Mouse (Mus musculus) liver, embryonic 16.5 days (tissue): ENCODE measurements at regions not wholly inside any gene's neighbourhood (a gene's known extent, or its start where the extent isn't known, plus 50 kb on each side); places are given as distances from the start of the nearest gene placed in this dataset.

Source experiments
- ATAC-seq: fragments of 200-750 bp; cut with Nextera tagmentation; 2 replicates; pipeline ENCODE4 v1.8.0; 2017; ENCODE audit warnings: low read depth, mild to moderate bottlenecking, moderate number of reproducible peaks, moderate library complexity
- H3K27ac ChIP-seq: fragments of 300-500 bp; sonication (generic); 2 replicates; pipeline ENCODE4 v1.5.1; 2014; ENCODE audit warnings: mild to moderate bottlenecking, low read length
- H3K27me3 ChIP-seq: fragments of 300-500 bp; sonication (generic); 2 replicates; pipeline ENCODE4 v1.6.1; 2014; ENCODE audit warnings: low read depth, low read length, mixed read lengths; ENCODE audit not compliant: control insufficient read depth, insufficient read depth
- H3K36me3 ChIP-seq: fragments of 300-500 bp; sonication (generic); 2 replicates; pipeline ENCODE4 v1.6.1; 2014; ENCODE audit warnings: mild to moderate bottlenecking; ENCODE audit not compliant: control insufficient read depth, insufficient read depth
- H3K4me1 ChIP-seq: fragments of 300-500 bp; sonication (generic); 2 replicates; pipeline ENCODE4 v1.6.1; 2014; ENCODE audit warnings: low read depth, low read length, mixed read lengths; ENCODE audit not compliant: control insufficient read depth
- H3K4me2 ChIP-seq: fragments of 300-500 bp; sonication (generic); 2 replicates; pipeline ENCODE4 v1.6.1; 2014; ENCODE audit warnings: low read depth, low read length, mixed read lengths
- H3K4me3 ChIP-seq: fragments of 300-500 bp; sonication (generic); 2 replicates; pipeline ENCODE4 v1.5.1; 2014; ENCODE audit warnings: low read depth, mild to moderate bottlenecking, low read length
- H3K9ac ChIP-seq: fragments of 300-500 bp; sonication (generic); 2 replicates; pipeline ENCODE4 v1.6.1; 2014; ENCODE audit warnings: low read depth, low read length
- H3K9me3 ChIP-seq: fragments of 300-500 bp; sonication (generic); replicated peaks from 2 replicates; pipeline ENCODE4 v1.6.1; 2016; ENCODE audit warnings: low read length; ENCODE audit not compliant: control insufficient read depth
- WGBS: fragments of 180-500 bp; shearing (Covaris S2); extraction: QIAGEN DNeasy Blood & Tissue Kit; methylation state at CpG from one replicate; pipeline ENCODE4 v1.1.7; 2014; ENCODE audit not compliant: insufficient replicate concordance; 5-methylcytosine and 5-hydroxymethylcytosine counted together

DNA sequence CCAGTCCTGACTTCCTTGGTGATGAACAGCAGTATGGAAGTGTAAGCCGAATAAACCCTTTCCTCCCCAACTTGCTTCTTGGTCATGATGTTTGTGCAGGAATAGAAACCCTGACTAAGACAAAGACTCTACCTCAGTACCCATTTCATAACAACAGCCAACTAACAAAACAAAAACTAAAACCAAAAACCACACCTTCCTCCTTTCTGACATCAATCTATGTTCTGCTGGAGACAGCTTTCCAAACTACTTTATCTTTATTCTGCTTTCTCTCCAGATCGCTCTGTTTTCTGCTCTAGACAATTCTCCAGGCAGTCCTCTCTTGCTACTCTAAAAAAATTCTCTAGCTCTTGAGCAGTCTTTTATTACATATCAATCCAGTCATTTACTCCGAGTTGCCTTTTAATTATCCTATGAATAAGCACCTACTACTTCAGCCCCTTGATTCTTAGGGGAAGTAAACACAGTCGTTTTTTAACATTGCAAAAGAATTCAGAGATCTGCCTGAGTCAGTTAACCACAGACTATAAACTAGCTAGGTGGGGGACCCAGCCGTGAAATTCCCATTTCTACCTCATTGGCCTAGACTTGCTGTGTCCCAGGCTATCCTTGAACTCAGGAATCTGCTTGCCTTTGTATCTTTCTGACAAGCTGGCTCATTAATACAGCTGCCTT, 159.1 kb downstream of the Pfkfb3 start:
- 18% methylated on average over 4 of the region's 5 CpGs for WGBS
- Histone ChIP-seq H3K4me2 (no peak overlapping the region), H3K4me3 (no peak overlapping the region), H3K27ac (no peak overlapping the region; the same call in 1 of the 2 replicates), H3K9ac (no peak overlapping the region), H3K9me3 (no peaks in the 10 kb centered on the region), H3K27me3 (no peaks in the 10 kb centered on the region), H3K36me3 (no peaks in the 10 kb centered on the region), H3K4me1 (no peaks in the 10 kb centered on the region)
- ATAC-seq: no peak

DNA sequence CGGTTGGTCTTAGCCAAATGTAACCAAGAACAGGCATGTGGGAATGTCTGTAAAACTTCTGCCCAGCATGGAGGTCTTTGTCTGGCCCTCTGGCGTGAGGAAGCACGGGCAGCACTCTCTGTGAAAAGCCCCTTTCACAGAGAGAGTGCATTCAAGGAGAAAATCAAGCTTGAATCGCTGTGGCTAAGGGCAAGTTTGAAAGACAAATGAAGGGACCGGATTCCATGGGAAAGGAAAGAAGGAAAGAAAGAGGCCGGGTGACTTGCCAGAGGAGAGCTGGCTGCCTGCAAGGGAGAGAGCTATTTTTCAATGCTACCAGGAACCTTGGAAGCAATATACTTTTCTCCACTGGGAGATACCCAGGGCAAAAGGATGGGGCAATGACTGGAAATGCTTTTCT, 162.2 kb downstream of the Pfkfb3 start:
- 60% methylated on average over 6 of the region's 6 CpGs for WGBS
- Histone ChIP-seq H3K36me3 (no peaks in the 10 kb centered on the region), H3K4me2 (no peak overlapping the region), H3K4me1 (no peaks in the 10 kb centered on the region), H3K9ac (no peak overlapping the region), H3K4me3 (no peak overlapping the region), H3K9me3 (no peaks in the 10 kb centered on the region), H3K27me3 (no peaks in the 10 kb centered on the region), H3K27ac (no peak overlapping the region)
- no peak for ATAC-seq

DNA sequence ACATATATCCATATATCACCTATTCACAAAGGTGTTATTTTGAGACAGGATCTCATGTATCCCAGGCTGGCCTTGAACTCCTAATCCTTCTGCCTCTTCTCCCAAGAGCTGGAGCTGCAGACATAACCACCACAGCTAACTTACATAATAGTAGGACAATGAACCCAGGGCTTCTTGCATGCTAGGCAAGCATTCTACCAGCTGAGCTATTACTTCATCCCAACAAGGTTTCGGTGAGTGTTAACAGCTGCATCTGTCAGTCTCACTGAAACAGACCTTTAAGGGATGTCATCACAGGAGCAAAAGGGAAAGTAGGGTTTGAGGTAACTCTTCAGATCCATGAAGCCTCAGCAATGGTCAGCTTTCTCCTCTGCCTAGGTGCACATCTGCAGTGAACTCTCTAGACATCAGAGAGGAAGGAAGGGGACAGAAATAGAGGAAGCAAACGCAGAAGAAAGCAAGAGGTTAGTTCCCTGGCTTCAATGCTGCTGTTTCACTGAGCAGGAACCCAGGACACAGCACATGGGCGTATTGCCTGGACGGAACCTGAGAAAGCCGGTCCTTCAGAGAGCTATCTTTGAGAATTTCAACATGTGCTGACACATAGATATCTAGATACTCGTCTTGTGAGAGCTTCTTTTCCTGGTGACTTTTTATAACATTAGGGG, 163.1 kb downstream of the Pfkfb3 start:
- Histone ChIP-seq H3K4me2 (no peak overlapping the region), H3K27ac (no peak overlapping the region), H3K4me1 (no peaks in the 10 kb centered on the region), H3K27me3 (no peaks in the 10 kb centered on the region), H3K9ac (no peak overlapping the region), H3K36me3 (no peaks in the 10 kb centered on the region), H3K4me3 (no peak overlapping the region), H3K9me3 (no peaks in the 10 kb centered on the region)
- ATAC-seq: no peak
- WGBS: 20% methylated on average over 6 of the region's 6 CpGs

DNA sequence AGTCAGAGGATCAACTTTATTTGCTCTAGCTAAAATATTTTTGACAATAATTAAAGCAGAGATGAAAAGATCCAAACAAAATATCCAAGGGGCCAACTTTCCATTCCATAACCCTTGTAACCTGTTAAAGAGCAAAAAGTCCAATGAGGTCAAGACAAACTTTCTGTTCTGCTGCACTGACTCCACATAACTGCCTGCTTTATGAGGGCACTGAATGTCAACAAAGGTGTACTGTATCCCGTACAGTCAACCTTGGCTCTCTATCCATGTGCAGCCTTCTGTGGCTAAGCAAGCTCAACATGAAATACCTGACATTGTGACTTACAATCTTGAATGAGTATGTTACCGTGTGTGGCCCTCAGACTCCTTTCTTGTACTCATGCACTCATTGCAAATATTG, 166.3 kb downstream of the Pfkfb3 start:
- 51% methylated on average over 2 of the region's 2 CpGs for WGBS

DNA sequence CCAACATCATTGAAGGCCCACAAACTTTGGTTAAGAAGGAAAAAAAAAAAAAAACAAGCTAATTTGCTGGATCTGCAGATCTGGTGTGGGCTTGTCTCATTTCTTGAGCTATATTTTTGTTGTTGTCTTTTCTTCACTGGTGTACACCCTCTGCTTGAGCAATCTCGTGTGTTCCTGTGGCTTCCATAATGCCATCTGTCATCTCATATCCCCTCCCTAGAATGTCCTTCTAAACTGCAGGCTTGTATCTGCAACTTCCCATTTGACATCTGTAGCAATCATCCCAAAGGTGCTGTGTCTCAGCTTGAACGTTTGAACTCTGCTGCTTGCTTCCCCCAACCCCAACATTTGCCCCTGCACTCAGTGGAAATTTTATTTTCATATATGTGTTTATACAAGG, 170.1 kb downstream of the Pfkfb3 start:
- Histone ChIP-seq H3K4me1 (no peaks in the 10 kb centered on the region), H3K9me3 (no peaks in the 10 kb centered on the region), H3K27me3 (no peaks in the 10 kb centered on the region), H3K4me3 (no peak overlapping the region), H3K4me2 (no peak overlapping the region), H3K9ac (no peak overlapping the region), H3K27ac (no peak overlapping the region), H3K36me3 (no peaks in the 10 kb centered on the region)
- WGBS: 13% methylated on average over 2 of the region's 2 CpGs
- ATAC-seq: no peak

More for the DNA sequence above, 166.3 kb downstream of the Pfkfb3 start:
- Histone ChIP-seq H3K4me1 (no peaks in the 10 kb centered on the region), H3K9ac (no peak overlapping the region), H3K27me3 (no peaks in the 10 kb centered on the region), H3K27ac (no peak overlapping the region), H3K9me3 (no peaks in the 10 kb centered on the region), H3K36me3 (no peaks in the 10 kb centered on the region), H3K4me2 (no peak overlapping the region), H3K4me3 (no peak overlapping the region)
- ATAC-seq: no peak

DNA sequence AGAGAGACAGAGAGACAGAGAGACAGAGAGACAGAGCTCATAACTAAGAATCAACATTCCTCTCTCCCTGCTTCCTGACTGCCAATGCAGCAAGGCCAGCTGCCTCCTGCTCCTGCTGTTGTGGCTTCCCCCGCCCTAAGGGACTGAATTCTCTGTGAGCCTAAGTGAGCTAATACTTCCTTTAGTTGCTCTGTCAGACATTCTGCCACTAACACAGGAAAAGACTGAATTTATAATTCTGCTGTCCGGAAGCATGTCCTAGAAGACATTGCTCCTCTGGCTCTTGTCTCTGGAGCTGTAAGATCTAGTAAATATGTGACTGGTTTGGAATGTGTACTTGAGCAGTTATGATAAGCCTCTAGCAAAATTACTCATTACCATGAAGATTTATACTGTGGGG, 176.7 kb downstream of the Pfkfb3 start:
- Histone ChIP-seq H3K9me3 (no peaks in the 10 kb centered on the region), H3K27ac (no peak overlapping the region), H3K27me3 (no peaks in the 10 kb centered on the region), H3K36me3 (no peaks in the 10 kb centered on the region), H3K4me3 (no peak overlapping the region), H3K4me2 (no peak overlapping the region), H3K4me1 (no peaks in the 10 kb centered on the region), H3K9ac (no peak overlapping the region)
- no peak for ATAC-seq
- WGBS: 41% methylated on average over 2 of the region's 2 CpGs

DNA sequence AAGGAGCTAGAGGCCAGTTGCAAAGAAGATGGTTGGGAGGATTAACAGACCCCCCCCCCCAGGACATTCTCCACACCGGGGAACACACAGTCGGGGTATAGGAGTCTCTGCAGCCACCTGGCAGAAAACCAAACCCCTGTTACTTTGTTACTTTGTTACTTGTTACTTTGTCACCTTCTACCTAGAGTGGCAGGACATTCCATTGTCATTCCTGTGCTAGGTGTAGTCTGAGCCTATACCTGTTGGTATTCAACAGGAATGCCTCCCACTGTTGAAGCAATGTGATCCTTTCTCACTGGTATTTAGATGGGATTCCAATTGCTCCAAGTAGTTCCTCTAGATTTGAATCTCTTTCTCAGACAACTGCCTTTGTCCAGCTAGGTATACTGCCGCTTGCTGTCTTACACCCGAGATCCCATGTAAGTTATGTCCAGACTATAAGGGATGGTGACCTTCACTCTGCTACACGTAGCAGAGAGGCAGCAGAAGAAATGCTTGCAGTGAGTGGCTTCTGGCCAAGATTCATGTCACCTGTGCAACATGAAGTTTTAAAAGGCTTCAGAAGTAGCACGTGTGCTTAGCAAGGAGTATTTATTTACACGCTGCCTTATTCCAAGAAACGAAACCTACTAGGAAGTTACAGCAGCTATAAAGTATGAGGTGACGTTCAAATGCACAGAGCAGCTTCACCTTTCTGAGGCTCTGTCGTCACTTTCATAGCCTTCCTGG, 178.0 kb downstream of the Pfkfb3 start:
- no peak overlapping the region for H3K27ac ChIP-seq
- ATAC-seq: no peak
- H3K27me3 ChIP-seq: no peaks in the 10 kb centered on the region
- no peak overlapping the region for H3K4me2 ChIP-seq
- H3K4me1 ChIP-seq: no peaks in the 10 kb centered on the region
- no peak overlapping the region for H3K9ac ChIP-seq
- no peaks in the 10 kb centered on the region for H3K36me3 ChIP-seq
- H3K4me3 ChIP-seq: no peak overlapping the region
- WGBS: 64% methylated on average over 10 of the region's 10 CpGs
- H3K9me3 ChIP-seq: no peaks in the 10 kb centered on the region

DNA sequence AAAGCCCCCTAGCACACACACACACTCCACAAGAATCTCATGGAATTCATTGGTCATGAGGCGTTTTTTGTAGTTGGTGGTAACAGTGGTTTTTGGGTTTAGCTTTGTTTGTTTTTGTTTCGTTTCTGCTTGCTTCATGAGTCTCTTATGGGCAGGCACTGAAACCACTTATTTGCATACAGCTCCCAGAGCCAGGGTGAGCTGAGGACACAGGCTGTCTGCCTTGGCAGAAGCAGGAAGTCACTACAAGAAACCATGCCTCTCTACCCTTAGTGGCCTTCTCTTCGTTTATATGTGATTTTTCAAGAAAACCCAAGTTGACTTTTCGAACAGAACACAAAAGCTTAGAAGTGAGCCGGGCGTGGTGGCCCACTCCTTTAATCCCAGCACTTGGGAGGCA, 178.8 kb downstream of the Pfkfb3 start:
- 21% methylated on average over 6 of the region's 6 CpGs for WGBS

DNA sequence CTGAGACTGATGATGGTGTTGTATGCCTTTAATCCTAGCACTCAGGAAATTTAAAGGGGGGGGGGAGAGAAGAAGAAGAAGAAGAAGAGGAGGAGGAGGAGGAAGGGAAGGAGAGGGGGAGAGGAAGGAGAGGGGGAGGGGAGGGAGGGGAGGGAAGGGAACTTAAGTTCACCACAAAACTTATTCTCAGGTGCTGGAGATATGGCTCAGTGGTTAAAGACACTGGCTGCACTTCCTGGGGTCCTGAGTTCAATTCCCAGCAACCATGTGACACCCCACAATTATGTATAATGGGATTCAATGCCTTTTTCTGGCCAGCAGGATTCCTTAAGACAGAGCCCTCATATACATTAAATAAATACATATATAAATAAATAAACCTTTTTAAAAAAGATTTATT, 183.6 kb downstream of the Pfkfb3 start:
- Histone ChIP-seq H3K4me3 (no peak overlapping the region), H3K27ac (no peak overlapping the region), H3K27me3 (no peaks in the 10 kb centered on the region), H3K4me1 (no peaks in the 10 kb centered on the region), H3K36me3 (no peaks in the 10 kb centered on the region), H3K9ac (no peak overlapping the region), H3K4me2 (no peak overlapping the region), H3K9me3 (no peaks in the 10 kb centered on the region)
- ATAC-seq: no peak

More for the DNA sequence above, 178.8 kb downstream of the Pfkfb3 start:
- Histone ChIP-seq H3K4me1 (no peaks in the 10 kb centered on the region), H3K9ac (no peak overlapping the region), H3K27me3 (no peaks in the 10 kb centered on the region), H3K4me3 (no peak overlapping the region), H3K9me3 (no peaks in the 10 kb centered on the region), H3K36me3 (no peaks in the 10 kb centered on the region), H3K4me2 (0 out of 2 replicates have a peak overlapping the region, but pooled peaks have one; percentile 17), H3K27ac (no peak overlapping the region)
- ATAC-seq: no peak
